Mouse (Mus musculus): ENCODE results near the gene Rgs12.

- no peak for TF ChIP-seq CTCF (IDR thresholded peaks at IDR 0.05)
- TF ChIP-seq POLR2A (IDR thresholded peaks at IDR 0.05; ENCODE audit: insufficient read depth, low read depth, low read length) = no peak
- no peak for TF ChIP-seq EP300 (IDR thresholded peaks at IDR 0.05; ENCODE audit: insufficient read depth, low read depth, low read length)
These were observed 54.4 kb downstream of the Rgs12 start for GRCm38 (mm10) chr5:35003611-35004162.

Measured in heart, adult 2 months (tissue).